Mouse (Mus musculus) left cerebral cortex, adult 9 months (tissue): ENCODE measurements around the gene Gtpbp3.

Experiments used
- DNase-seq, 2 experiments: peaks; one replicate each; pipeline ENCODE4 v3.0.0; 2022; ENCODE audit warnings: low spot score in 2 of 2

Gene Gtpbp3

GRCm38 (mm10) chr8:71469411-71469810, 18.5 kb upstream of the Gtpbp3 start:
- peak in 1 of 2 experiments; percentile 64 for DNase-seq

DNA sequence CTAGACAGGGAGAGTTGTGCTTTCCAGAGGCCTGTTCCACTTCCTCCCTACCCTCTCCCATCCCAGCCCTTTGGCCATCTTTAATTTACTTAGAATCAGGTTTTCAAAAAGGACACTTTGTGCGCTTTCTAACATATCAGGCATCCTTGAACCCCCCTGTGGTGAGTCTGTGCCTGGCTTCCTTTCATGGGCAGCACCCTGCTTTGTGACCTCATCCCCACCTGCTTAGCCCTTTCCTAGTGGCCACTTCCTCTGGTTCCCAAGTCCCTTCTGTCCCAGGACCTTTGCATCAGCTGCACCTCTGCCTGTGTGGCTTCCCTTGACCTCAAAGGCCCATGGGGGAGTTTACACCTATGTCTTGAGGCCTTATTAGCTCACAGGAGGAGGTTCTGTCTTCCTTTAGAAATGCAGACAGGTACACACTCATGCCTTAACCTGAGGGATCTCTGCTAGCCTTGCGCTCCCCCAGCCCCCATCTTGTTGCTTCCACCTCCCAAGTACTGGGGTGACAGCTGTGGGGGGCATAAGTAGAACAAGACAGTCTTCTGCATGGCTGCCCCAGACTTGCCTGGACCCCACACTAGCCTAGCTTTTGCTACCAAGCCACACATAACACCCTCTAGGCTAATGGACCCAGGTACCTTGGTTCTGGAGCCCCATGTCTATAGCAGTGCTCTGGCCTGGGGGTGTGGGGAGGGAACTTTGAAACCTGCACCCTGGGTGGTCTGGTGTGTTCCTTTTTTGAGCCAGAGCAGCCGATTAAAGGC, 17.6 kb upstream of the Gtpbp3 start:
- no peak for DNase-seq

DNA sequence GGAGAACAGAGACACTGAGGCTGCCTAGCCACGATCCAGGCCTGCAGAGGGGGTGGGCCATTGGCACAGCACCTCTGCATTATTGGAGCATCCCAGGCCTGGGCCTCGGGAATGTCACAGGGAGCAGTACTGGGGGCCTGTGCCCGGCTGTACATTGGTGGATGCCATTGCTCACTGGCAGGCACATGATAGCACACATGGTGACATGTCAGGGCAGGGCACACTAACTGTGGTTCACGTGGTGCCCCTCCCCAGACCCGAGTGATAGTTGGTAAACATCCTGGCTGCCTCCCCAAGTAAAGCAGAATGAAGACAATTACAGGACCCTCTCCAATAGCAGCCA, 17.0 kb upstream of the Gtpbp3 start:
- DNase-seq: no peak

- DNase-seq: no peak
These were observed 16.0 kb upstream of the Gtpbp3 start for GRCm38 (mm10) chr8:71471861-71472260.

DNA sequence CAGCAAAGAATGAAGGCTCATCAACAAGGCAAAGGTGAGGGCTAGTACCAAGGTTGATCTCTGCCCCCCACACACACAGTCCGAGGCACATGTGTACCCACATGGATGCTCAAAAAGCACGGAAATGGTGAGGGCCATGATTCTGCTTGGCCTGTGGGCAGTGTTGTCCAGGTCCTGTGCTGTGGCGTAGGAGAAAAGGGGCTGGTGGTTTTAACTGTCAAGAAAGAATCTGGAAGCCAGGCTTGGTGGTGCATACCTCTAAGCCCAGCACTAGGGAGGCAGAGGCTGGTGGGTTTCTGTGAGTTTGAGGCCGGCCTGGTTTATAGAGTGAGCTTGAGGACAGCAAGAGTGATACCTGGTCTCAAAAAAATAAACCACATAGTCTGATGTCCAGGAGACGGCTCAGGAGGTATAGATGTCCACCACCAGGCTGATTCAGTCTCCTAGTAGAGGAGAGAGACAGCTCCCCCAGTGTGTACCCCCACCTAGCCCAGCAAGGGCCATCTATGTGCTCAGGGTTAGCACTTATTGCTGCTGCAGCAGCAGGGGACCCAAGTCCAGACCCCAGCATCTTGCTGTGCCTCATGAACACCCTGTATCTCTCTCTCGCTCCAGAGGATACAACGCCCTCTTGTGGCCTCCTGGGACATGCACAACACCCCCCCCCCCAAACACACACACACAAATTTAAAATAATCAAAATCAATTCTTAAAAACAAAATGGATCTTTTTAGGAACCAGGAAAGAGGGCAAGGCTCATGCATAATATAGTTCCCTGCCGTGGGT, 15.1 kb upstream of the Gtpbp3 start:
- DNase-seq: no peak

DNA sequence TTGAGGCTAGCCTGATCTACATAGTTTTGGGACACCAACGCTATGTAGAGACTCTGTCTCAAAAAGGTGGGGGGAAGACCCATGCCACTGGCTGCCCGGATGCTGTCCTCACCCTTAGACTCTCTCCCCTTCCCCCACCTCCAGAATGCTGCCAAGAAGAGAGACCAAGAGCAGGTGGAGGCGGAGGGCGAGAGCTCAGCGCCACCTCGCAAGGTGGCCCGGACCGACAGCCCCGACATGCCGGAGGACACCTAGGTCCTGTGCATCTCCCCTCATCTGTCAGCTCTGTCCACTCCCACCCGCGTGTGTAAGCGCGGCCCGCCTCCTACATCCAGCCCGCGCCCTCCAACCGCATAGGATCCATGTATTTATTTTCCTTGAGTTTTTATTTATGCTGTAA, 13.6 kb upstream of the Gtpbp3 start:
- DNase-seq: no peak

GRCm38 (mm10) chr8:71474785-71475701, 12.9 kb upstream of the Gtpbp3 start:
- DNase-seq: no peak

GRCm38 (mm10) chr8:71475702-71476075, 12.2 kb upstream of the Gtpbp3 start:
- no peak for DNase-seq

- DNase-seq: peak in 1 of 2 experiments; percentile 75
These were observed 11.6 kb upstream of the Gtpbp3 start for GRCm38 (mm10) chr8:71476099-71476940.

GRCm38 (mm10) chr8:71477196-71477845, 10.6 kb upstream of the Gtpbp3 start:
- no peak for DNase-seq

GRCm38 (mm10) chr8:71478943-71479342, 9.0 kb upstream of the Gtpbp3 start:
- no peak for DNase-seq

DNA sequence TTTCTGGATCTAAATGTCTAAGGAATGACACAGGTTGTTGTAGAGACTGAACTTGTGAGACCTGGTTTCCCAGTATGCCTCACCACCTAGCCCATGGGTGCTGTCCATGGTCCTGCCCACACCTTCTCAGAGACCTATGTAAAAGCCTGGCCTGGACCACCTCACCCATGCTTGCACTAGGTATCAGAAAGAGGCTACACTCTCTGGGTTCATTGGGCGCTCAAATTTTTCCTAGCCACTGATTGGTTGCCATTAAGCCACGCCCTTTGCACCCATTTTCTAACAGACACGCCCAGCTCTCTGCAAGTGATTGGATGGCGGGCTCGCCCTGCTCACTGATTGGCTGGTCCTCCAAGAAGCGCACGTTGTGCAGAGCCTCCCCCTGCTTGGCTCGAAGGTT, 4.0 kb upstream of the Gtpbp3 start:
- DNase-seq: no peak

DNA sequence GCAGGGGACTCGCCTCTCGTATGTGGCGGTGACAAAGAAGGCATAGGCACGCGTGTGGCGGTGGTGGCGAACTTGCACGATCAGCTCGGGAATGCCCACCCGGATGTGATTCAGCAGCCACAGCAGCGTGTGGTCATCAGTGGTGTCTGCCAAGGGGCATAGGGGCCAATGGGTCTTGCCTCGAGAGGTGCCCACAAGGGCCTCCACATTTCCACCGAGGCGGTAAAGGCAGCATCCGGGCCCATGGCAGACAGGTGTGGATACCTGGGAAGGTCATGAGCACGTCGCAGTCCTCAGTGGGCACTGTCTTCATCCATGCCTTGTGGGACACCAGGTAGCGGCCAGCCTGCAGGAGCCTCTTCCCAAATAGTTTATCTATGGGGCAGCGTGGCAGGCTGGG, 3.2 kb upstream of the Gtpbp3 start:
- no peak for DNase-seq

- DNase-seq: peak in 1 of 2 experiments; percentile 89
These were observed 2.5 kb upstream of the Gtpbp3 start, which contains the start of gene Ano8 for GRCm38 (mm10) chr8:71485142-71486135. Gene Ano8, minus strand, starts transcription at chr8:71485963.

DNA sequence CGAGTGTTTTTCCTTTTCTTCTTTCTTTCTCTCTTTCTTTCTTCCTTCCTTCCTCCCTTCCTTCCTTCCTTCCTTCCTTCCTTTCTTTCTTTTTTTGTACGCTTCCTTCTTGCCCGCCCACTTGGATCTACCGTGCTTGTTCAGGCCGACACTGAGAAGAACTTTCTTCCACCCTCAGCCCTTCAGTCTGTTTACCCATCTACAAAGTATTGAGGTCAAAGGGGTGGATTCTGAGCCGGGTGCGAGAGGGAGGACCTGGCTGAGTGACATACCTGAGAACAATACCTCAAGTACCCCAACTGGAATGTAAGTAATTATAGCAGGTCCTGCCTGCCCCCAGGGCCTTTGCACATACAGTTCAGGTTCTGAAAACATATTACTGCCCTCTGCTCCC, 1.8 kb upstream of the Gtpbp3 start:
- no peak for DNase-seq

DNA sequence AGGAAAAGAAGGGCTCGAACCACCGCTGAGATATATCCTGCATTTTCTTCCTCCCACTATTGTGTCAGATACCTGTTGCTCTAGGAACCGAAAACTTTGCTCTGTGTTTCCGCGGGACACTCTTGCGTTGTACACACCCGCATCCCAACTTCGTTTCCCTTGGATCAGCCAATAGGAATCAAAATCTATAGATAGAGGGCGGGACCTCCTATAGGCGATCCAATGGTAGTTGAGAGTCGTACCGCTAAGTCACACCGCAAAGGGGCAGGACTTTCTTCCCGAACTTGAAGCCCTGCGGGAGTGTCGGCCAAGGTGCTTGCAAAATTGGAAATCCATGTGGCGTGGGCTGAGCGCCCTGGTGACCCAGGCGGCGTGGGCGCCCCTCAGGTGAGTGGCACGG, 551 bp downstream of the Gtpbp3 start:
- DNase-seq: peak; percentile 88 to 91

DNA sequence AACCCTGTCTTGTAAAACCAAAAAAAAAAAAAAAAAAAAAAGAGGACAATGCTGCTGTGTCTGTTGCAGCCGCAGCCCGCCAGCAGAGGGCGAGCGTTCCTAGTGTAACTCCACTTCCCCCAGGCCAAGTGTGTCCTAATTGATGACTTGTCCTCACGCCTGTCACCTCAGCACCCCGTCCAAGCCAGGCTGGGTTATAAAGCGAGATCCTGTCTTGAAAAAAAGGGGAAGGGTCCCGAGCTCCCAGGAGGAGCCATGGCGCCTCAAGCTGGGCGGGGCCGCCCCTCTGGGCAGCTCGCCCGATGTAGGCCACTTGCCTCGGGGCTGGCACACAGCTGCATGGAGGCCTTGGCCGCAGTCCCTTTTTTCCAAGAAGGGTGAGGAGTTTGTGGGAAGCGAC, 7.1 kb downstream of the Gtpbp3 start:
- DNase-seq: peak in 1 of 2 experiments; percentile 81

DNA sequence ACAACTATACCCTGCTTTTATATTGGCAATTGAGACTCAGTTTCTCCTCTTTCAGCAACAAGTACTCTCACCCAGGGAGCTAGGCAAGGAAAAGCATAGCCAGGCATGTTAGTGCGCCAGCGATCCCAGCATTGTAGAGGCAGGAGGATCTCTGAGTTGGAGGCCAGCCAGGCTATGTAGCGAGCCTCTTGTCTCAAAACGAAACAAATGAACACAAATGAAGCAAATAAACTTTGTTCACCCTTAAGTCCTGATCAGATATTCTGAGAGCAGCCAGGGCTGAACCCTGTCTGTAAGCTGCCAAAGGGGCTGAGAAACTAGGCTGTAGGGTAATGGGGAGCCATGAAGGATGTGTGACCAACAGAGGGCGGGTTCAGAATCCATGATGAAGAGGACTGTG, 7.9 kb downstream of the Gtpbp3 start:
- DNase-seq: no peak

DNA sequence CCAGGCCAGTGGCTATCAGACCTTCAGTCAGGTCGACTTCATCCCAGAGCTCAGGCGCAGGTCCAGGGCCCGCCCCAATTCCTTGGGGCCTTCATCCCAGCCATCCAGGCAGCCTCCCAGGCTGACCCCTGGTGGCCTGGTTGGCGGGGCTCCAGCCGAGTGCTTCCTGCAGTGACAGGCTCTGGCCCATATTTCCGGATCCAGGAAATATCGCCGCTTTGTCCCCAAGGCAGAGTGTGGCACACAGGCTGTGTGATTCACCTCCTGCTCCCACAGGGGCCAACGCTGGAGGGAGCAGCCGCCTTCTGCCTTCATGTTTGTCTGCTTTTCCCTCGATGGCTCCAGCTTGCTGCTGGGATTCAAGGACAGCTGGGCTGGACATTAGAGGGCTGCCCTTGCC, 8.6 kb downstream of the Gtpbp3 start:
- DNase-seq: no peak
